Mouse (Mus musculus) erythroblast, embryonic 14.5 days (primary cell): ENCODE measurements around the gene Podxl.

Experiments used
- GATA1 ChIP-seq: IDR thresholded peaks from 2 replicates; pipeline ENCODE4 v1.6.1; 2012; ENCODE audit warnings: low read length, inconsistent platforms, mixed read lengths
- TAL1 ChIP-seq: IDR thresholded peaks from 3 replicates; pipeline ENCODE4 v1.6.1; 2012; ENCODE audit warnings: low read length, inconsistent platforms, mixed read lengths

DNA sequence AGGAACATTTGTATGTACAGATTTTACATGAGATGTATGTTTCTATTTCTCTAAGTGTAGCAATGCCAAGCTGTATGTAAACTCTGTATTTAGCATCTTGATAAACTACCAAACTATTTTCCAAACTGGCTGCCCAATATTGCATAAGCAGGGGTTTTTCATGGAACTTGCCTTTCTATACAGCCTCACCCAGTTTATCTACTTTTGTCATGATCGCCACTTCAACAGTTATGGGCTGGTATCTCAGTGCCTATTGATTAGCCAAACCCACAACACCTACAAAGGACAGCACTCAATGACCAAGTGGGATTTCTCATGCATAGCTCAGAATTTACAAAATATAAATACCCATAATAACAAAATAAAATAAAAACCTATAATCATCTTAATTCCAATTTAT is 25.7 kb downstream of the Podxl start:
- TF ChIP-seq GATA1 (no peak), TAL1 (no peak)
